Comparison of ENCODE assay signal across 12 mouse cellular contexts in the genomic region with DNA sequence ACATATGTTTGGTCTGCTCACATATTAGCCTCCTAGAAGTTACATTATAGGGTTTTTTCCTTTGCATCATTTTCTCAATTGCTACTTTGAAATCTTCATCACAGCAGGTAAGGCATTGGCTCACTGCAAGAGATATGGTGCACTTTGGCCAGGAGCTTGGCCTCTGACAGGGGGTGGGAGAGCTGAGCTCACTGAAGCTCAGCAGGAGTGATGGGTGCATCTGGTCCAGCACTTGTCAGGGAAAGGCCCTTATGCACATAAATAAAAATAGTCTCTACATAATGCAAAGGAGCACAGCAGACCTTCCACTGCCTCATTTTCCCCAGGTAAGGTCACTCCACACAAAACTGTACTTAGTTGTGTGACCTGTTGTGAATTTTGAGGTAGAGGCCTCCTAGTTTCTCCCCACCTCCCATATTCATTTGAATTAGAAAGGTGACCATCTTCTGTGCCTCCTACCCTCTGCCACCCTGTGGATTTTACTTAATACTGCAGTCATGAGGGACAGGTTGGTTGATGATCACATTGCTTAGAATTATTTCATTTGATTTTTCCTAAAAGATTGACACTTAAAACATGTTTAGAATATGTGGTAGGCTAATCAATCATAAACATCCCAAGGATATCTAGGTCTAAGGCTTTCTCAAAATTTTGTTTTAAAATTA. TPM values are rescaled to one million over a fixed set of nuclear protein-coding genes. Genes with fewer than 3 reads are reported as not detected.
DNase-seq lines count a peak whose midpoint lies in the region; ATAC-seq and TF ChIP-seq lines count a peak whose summit lies in the region.
"Had no signal": no experiment of that assay in that cellular context is flagged by ENCODE, and none has a peak within 500 bp of the region (broad histone marks: within the 10 kb centered on the region; RNA-seq: fewer than 3 reads in every experiment).

No protein-coding gene starts in this region.

- intact Hi-C loops in heart, postnatal 10 days (cut with DNase I): no loop called here

- H3K36me3 ChIP-seq in lung, embryonic 14.5 days (ENCODE audit: insufficient read depth): no peaks in the 10 kb centered on the region

- ATAC-seq in lung, embryonic 14.5 days (ENCODE audit: insufficient read depth): no peak
- peak; percentile 64; the same call in 1 of the 2 replicates for ATAC-seq in neutrophil, adult 5-6 weeks (ENCODE audit: extremely low read depth, insufficient number of reproducible peaks, low FRiP score, poor library complexity, severe bottlenecking)

- H3K27me3 ChIP-seq in lung, embryonic 14.5 days (ENCODE audit: insufficient read depth, low read length): no peaks in the 10 kb centered on the region

- no peaks in the 10 kb centered on the region for H3K9me3 ChIP-seq in lung, embryonic 14.5 days (ENCODE audit: low read depth, low read length)

- H3K9ac ChIP-seq in lung, embryonic 14.5 days: no peak overlapping the region
- H3K9ac ChIP-seq: hindbrain, embryonic 14.5 days had no signal

- DNase-seq in embryo, embryonic 11 days: peak; percentile 10
- no peak for DNase-seq in embryo, embryonic 9.5 days (ENCODE audit: extremely low spot score)
- DNase-seq in lung, embryonic 14.5 days: no peak
- no peak for DNase-seq in lung, postnatal 36 days
- no peak for DNase-seq in kidney, adult 18-20 months
- no peak for DNase-seq in heart, postnatal 10 days
- DNase-seq: gastrocnemius, postnatal 10 days; left cerebral cortex, postnatal 4 days had no signal

- no peak overlapping the region for H3K4me3 ChIP-seq in lung, embryonic 14.5 days (ENCODE audit: low read depth, low read length)
- no peak overlapping the region for H3K4me3 ChIP-seq in bone marrow, adult 2 months (replicated peaks; ENCODE audit: control insufficient read depth, low read depth, low read length)
- H3K4me3 ChIP-seq: erythroblast, embryonic 14.5 days had no signal

- no peak for TF ChIP-seq POLR2A in bone marrow, adult 2 months (IDR thresholded peaks at IDR 0.05; ENCODE audit: borderline replicate concordance, control insufficient read depth, low read depth, low read length)

- no peak overlapping the region for H3K4me2 ChIP-seq in lung, embryonic 14.5 days
- H3K4me2 ChIP-seq: hindbrain, embryonic 14.5 days had no signal

- TF ChIP-seq CTCF in lung, embryonic 14.5 days (IDR thresholded peaks at IDR 0.05; ENCODE audit: low read depth): peak; percentile 45
- 0 out of 2 replicates have a peak, but pooled peaks have one; percentile 28 for TF ChIP-seq CTCF in bone marrow, adult 2 months (IDR thresholded peaks at IDR 0.05; ENCODE audit: control insufficient read depth, insufficient read depth, low read length)

- H3K4me1 ChIP-seq in lung, embryonic 14.5 days (ENCODE audit: insufficient read depth): no peaks in the 10 kb centered on the region
- no peaks in the 10 kb centered on the region for H3K4me1 ChIP-seq in bone marrow, adult 2 months (ENCODE audit: control insufficient read depth, insufficient read depth, low read length)

- H3K27ac ChIP-seq in lung, embryonic 14.5 days (ENCODE audit: low read depth): no peak overlapping the region
- H3K27ac ChIP-seq in bone marrow, adult 2 months (ENCODE audit: control insufficient read depth, insufficient read depth, low read depth, low read length, poor library complexity): no peak overlapping the region
- H3K27ac ChIP-seq: hindbrain, embryonic 14.5 days had no signal

RNA-seq across cellular contexts. Expression of gene Zfp706, which starts 13.1 kb away (rescaled TPM):
- 417 and 428 TPM in 2 replicates for polyA plus RNA-seq in lung, embryonic 14.5 days (2014; fragmentation: Nextera tagmentation; extraction: Ambion mirVana)
- polyA plus RNA-seq in bone marrow, adult 2 months (2011; ENCODE audit: insufficient read depth, insufficient read length, low replicate concordance, missing spikeins): 36.3 and 63.7 TPM in 2 replicates
- total RNA-seq in neutrophil, adult 5-6 weeks (2017): 68.0 and 85.9 TPM in 2 replicates
- 100 to 1,000 TPM; 216 to 242 TPM for total RNA-seq in heart, postnatal 10 days (2021)
